Mouse (Mus musculus): ENCODE results near the gene Vps9d1. TPM values are rescaled to one million over a fixed set of nuclear protein-coding genes. Genes with fewer than 3 reads are reported as not detected.
"Not testable (repeated sequence)": the region's sequence is repeated elsewhere in the genome, so short reads cannot be mapped to it uniquely, and the experiment has no call there.

The Vps9d1 gene
- total RNA-seq, 2 experiments from 2014 or later: 53.3 to 63.0 TPM

DNA sequence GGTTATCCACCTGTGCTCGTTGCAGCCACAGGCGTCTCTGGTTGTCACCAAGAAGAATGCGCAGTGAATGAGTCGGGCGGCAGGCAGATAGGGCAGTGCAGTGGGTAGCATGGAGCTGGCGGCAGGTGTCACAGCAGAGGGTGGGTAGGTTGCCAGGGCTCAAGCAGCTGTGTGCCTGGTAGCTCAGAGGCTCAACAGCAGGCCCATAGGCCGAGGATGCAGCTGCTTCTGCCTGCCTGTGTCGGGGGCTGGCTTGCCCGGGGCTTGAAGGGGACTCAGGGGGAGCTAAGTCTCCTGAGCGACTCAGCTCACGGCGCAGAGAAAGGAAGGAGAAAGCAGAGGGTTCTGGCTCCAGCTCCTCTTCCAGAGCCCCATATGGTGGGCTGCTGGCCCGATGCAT lies 20.8 kb downstream of the Vps9d1 start:
- intact Hi-C loops (cut with DNase I): no loop called here
- peak in 1 of 2 experiments; percentile 28 for DNase-seq (ENCODE audit: extremely low spot score in 1 of 2, low spot score in 2 of 2)
- peak overlapping the region; percentile 74 for H3K4me3 ChIP-seq
- H3K27ac ChIP-seq: peak overlapping the region; percentile 93
- TF ChIP-seq CTCF (IDR thresholded peaks at IDR 0.05): no peak

DNA sequence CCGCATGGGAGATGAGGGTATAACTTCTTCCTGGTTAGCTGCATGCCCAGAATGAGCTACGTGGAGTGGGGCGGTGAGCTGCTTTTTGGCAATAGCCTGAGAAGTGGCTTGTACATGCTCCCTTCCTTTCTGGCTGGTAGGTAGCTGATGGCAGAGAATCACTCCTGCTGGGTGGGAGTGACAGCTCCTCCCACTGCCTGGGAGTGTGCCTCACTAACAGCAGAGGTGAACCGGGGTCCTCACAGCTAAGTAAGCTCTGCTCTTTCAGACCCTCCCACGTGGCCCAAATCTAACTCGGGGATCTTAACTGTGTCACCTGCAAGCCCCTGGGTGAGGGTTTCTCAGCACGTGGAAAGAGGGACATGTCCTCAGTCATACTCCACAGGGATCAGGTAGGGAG lies 21.6 kb downstream of the Vps9d1 start:
- H3K4me3 ChIP-seq: no peak overlapping the region
- DNase-seq (ENCODE audit: extremely low spot score in 1 of 2, low spot score in 2 of 2): peak in 1 of 2 experiments; percentile 34
- no peak for TF ChIP-seq CTCF (IDR thresholded peaks at IDR 0.05)
- peak overlapping the region; percentile 93 for H3K27ac ChIP-seq
- intact Hi-C loops (cut with DNase I): no loop called here

DNA sequence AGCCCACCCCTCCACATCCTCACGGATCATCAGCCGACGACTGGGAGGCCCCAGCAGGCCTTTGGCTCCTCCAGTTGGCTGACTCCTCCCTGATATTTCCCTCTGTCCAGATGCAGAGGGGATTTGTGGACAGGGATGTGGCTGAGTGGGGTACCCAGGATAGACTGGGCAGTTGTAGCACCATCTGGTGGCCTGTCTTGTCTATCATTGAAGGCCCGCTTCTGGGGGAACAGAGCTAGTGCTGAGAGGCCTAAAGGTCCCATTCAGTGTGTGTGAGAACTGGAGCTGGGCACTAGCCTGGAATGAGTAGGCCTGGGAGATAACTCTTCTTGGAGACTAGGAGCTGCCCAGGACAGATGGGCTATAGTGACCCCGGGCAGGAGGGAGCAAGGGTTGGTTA lies 22.4 kb downstream of the Vps9d1 start:
- Histone ChIP-seq H3K4me3 (no peak overlapping the region), H3K27ac (peak overlapping the region; percentile 93; the same call in 1 of the 2 replicates)
- intact Hi-C loops (cut with DNase I): no loop called here
- DNase-seq (ENCODE audit: extremely low spot score in 1 of 2, low spot score in 2 of 2): no peak
- TF ChIP-seq CTCF (IDR thresholded peaks at IDR 0.05): peak; percentile 33; the same call in 1 of the 2 replicates

DNA sequence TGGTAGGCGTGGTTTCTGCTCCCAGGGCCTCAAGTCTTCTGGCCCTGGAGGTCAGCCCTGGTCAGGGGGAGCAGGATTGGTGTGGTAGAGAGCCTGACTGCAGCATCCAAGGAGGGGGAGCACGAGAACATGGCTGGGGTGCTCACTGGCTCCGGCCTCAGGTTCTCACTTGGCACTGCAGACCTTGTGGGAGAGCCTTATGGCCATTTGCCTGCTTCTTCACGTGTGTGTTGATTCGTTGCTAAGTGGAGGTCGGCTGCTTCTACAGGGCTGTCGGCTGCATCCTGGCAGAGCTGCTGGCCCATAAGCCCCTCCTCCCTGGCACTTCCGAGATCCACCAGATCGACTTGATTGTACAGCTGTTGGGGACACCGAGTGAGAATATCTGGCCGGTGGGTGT lies 23.8 kb downstream of the Vps9d1 start:
- DNase-seq (ENCODE audit: extremely low spot score in 1 of 2, low spot score in 2 of 2); H3K27ac ChIP-seq; H3K4me3 ChIP-seq; intact Hi-C loops (cut with DNase I): not testable (repeated sequence)

DNA sequence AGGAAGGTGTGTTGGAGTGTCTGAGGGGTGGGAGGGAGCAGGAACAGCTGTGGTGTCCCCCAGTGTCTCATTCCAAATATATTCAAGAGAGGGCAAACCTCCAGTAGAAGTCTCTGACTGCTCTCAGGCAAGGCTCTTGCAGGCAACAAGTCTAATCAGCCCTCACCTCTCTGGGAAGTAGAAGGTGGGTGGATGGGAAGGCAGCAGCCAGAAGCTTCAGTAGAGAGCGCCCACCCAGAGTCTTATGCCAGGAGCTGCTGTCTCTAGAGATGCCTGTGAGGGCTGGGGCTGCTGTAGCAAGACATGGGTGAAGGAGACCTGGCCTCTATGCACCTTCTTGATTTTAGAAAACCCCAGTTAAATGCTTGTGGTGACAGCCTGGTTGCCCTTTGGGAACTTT lies 25.7 kb downstream of the Vps9d1 start:
- Histone ChIP-seq H3K27ac (peak overlapping the region; percentile 37; the same call in 1 of the 2 replicates), H3K4me3 (no peak overlapping the region)
- TF ChIP-seq CTCF (IDR thresholded peaks at IDR 0.05): no peak
- peak in 1 of 2 experiments; percentile 28 for DNase-seq (ENCODE audit: extremely low spot score in 1 of 2, low spot score in 2 of 2)
- intact Hi-C loops (cut with DNase I): no loop called here

DNA sequence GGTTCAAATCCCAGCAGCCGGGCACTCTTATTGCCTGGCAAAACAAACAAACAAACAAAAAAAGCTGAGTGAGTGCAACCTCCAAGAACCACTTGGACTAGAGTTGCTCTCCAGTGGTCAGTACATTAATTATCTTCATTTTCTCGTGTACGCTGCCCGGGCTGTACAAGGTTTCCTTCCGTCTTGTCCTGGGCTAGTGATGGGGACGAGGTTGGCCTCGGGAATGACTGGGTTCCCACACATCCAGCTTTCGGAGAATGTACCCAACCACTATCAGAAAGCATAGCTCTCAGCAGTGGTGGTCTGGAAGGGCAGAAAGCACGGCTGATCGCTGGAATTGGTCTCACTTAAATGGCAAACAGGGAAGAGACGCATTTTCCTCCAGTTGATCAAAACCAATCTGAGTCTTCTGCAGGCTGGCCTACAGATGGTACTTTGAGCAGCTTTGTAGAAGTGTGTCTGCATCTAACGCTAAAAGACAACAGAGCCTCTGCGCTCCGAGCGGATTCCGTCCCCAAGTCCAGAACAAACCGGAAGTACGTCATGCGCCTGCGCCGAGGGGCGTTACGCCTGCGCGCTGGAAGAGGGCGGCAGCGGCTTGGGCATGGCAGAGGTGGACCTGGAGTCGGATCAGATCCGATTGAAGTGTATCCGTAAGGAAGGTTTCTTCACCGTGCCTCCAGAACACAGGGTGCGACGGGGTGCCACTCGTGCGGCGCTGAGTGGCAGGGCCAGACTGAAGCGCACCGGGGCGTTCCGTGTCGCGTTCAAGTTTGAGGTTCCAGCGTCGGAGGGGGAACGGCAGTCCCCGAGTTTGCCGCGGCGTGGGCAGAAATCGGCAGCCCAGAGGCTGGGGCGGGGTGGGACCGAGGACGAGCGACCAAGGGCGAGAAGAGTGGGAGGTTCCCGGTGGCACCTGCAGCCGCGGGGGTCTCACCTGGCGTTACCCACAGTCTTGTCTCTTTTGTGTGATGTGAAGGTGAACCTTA lies 29.6 kb downstream of the Vps9d1 start, which contains the start of gene Cdk10:
Cdk10 (plus strand) TSS at position 565 of the 989 bp plus-strand sequence.
- DNase-seq (ENCODE audit: extremely low spot score in 1 of 2, low spot score in 2 of 2): peak; percentile 93 to 96
- peak within 1 kb of the TSS; percentile 91 for H3K27ac ChIP-seq
- intact Hi-C loops (cut with DNase I): no loop called here
- peak within 1 kb of the TSS; percentile 76 for H3K4me3 ChIP-seq
- TF ChIP-seq CTCF (IDR thresholded peaks at IDR 0.05): no peak

DNA sequence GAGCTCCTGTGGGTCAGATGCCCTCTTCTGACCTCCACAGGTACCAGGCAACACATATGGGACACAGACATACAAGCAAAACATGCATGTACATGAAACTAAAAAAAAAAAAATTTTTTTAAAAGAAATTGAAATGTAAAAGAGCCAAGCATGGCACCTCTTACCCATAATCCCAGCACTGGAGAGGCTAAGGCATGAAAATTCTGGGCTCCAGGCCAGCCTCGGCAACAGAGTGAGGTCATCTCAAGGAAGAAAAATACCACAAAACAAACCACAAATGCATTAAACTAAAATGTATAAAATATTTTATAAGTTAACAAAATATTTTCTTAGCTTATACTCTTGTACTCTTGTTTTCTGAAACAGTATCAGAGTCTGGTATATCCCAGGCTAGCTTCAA lies 33.2 kb downstream of the Vps9d1 start:
- intact Hi-C loops (cut with DNase I): no loop called here
- no peak overlapping the region for H3K27ac ChIP-seq
- no peak for DNase-seq (ENCODE audit: extremely low spot score in 1 of 2, low spot score in 2 of 2)
- TF ChIP-seq CTCF (IDR thresholded peaks at IDR 0.05): no peak
- H3K4me3 ChIP-seq: no peak overlapping the region

DNA sequence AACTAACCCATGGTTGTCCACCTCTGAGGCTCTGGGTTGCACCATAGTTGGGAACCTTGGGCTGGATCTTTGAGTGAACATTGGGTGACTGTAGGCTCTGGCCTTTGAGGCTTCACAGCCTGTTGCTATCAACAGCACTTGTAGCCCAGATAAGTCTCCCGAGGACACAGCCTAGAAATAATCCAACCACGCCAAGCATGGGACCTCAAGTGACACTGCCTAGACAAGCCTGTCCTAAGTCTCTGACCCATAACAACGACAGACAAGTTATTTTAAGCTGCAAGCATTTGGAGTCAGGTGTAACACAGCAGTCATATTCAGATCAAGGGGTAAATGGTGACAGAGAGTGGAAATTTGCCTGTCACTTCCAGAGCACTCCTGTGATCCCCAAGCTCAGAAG lies 38.7 kb downstream of the Vps9d1 start:
- intact Hi-C loops (cut with DNase I): no loop called here
- DNase-seq (ENCODE audit: extremely low spot score in 1 of 2, low spot score in 2 of 2): no peak
- H3K4me3 ChIP-seq: no peak overlapping the region
- no peak for TF ChIP-seq CTCF (IDR thresholded peaks at IDR 0.05)
- H3K27ac ChIP-seq: no peak overlapping the region

DNA sequence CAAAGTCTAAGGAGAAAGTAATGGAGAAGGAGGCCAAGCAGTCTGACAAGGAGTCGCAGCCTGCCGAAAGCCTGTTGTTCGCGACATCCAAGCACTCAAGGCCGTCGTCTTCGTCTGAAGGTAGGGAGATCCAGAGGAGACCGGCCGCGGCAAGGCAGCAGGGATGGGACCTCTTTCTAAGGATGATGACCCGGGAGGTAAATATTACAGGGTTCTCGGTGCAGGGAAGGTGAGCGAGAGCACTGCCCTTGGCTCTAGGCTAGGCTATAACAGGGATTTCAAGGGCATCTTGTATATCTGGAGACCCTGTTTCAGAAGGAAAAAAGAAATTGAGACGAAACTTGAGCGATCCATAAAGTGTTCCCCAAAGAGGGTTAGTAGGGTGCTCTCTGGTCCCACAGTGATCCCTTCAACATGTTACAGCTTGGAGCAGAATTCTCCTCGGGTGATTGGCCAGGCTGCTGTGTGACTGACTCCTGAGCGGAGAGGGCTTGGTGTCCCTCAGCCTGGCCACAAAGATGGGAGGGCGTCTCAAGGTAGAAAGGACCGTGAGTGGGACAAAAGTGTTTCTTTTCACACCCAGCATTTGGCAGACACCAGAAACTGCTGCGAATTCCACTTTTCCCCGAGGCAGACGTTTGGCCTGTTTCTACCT lies 40.9 kb downstream of the Vps9d1 start:
- no peak for TF ChIP-seq CTCF (IDR thresholded peaks at IDR 0.05)
- Histone ChIP-seq H3K4me3 (peak overlapping the region; percentile 98), H3K27ac (peak overlapping the region; percentile 94)
- intact Hi-C loops (cut with DNase I): no loop called here
- DNase-seq (ENCODE audit: extremely low spot score in 1 of 2, low spot score in 2 of 2): no peak

DNA sequence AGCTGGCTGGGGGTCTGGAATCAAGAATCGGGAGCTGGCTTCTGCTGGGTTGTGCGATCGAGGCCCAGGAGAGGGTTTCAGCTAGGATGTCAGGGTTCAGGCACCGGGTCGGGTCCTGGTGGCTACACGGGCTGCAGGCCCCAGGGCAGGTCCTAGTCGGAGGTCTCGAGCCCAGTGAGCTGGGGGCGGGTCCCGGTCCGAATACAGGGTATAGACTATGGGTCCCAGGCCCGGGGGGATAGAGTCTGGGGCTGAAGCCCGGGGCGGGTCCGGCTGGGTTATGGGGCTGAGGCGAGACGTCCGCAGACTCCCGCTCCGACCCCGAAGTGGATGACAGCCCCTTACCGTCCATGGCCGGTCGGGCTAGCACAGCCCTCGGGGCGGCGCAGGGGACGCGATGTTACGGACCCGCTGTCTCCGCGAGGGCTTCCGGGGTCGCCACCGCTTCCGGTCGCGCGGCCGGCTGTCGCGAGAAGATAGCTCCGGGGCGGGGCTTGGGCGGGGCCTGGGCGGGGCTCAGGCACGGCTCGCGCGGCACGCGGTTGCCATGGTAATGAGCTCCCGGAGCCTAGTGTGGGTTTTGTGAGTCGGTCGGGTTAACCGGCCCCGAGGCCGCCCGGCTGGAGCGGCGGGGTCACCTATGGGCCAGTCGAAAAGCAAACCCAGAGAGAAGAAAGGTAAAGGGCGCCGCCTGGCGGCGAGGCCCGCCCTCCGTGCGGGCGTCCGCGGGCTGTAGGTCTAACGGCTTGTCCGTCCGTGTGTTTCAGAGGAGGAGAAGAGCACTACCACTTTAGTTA lies 41.6 kb downstream of the Vps9d1 start, which contains the start of the genes Chmp1a and Spata33:
Chmp1a (minus strand) TSS at position 443 of the 797 bp plus-strand sequence.
Spata33 (plus strand) TSS at position 512 of the 797 bp plus-strand sequence.
- intact Hi-C loops (cut with DNase I): no loop called here
- peak; percentile 76 for TF ChIP-seq CTCF (IDR thresholded peaks at IDR 0.05)
- peak within 1 kb of the TSS; percentile 94 for H3K27ac ChIP-seq
- peak within 1 kb of the TSS; percentile 98 for H3K4me3 ChIP-seq
- peak; percentile 84 to 87 for DNase-seq (ENCODE audit: extremely low spot score in 1 of 2, low spot score in 2 of 2)

DNA sequence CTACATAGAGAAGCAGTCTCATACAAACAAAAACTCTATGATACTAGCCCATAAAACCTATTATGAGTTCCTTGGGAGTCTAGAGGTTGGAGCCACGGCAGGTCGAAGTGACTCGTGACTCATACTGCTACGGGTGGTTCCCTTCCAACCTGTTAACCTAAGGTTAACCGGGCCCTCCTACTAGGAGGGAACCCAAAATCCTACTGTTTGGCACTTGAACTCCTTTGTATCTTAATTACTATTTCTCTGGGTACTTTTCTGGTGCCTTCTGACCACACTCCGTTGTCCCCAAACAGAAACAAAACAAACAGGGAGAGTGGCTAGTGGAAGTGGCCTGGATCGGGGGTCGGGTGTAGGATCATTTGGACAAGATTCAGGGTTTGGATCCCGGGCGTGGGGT lies 42.3 kb downstream of the Vps9d1 start:
- intact Hi-C loops (cut with DNase I): no loop called here

More for the DNA sequence above, 42.3 kb downstream of the Vps9d1 start:
- Histone ChIP-seq H3K4me3 (peak overlapping the region; percentile 98), H3K27ac (peak overlapping the region; percentile 94)
- TF ChIP-seq CTCF (IDR thresholded peaks at IDR 0.05): no peak
- DNase-seq (ENCODE audit: extremely low spot score in 1 of 2, low spot score in 2 of 2): no peak
